Mouse (Mus musculus) C2C12 (cell line): ENCODE results near the gene 1810024B03Rik.

Experiments used
- CEBPB ChIP-seq: IDR thresholded peaks from one replicate; pipeline ENCODE4 v1.6.1; 2011; ENCODE audit warnings: low read depth, mild to moderate bottlenecking, control low read depth, moderate library complexity
- CTCF ChIP-seq: IDR thresholded peaks from one replicate; pipeline ENCODE4 v1.5.1; 2011; ENCODE audit not compliant: control insufficient read depth, insufficient read depth, insufficient read length
- MAX ChIP-seq: IDR thresholded peaks from one replicate; pipeline ENCODE4 v1.6.1; 2011; ENCODE audit warnings: mild to moderate bottlenecking, control low read depth
- MYOD1 ChIP-seq: IDR thresholded peaks from one replicate; pipeline ENCODE4 v1.6.1; 2011; ENCODE audit warnings: low read depth; ENCODE audit not compliant: control insufficient read depth, insufficient read length
- MYOG ChIP-seq: IDR thresholded peaks from one replicate; pipeline ENCODE4 v1.6.1; 2011; ENCODE audit not compliant: control insufficient read depth, insufficient read length; ENCODE audit errors: extremely low read depth
- USF1 ChIP-seq: IDR thresholded peaks from one replicate; pipeline ENCODE4 v1.6.1; 2011; ENCODE audit warnings: low read depth, mild to moderate bottlenecking, control low read depth, moderate library complexity

GRCm38 (mm10) chr2:127255294-127255693 is 47.2 kb upstream of the 1810024B03Rik start:
- TF ChIP-seq CTCF (no peak), USF1 (no peak), MAX (no peak), CEBPB (no peak), MYOD1 (no peak), MYOG (no peak)
